Mouse (Mus musculus) kidney, postnatal 10 days (tissue): ENCODE measurements around the gene Amacr.
"Not testable (repeated sequence)": the region's sequence is repeated elsewhere in the genome, so short reads cannot be mapped to it uniquely, and the experiment has no call there.

ENCODE experiments used
- DNase-seq: peaks from one replicate; pipeline ENCODE4 v3.0.0; 2021; ENCODE audit warnings: mixed read lengths

Gene Amacr

GRCm38 (mm10) chr15:10981377-10982063 is at the start of gene Amacr:
Gene Amacr (plus strand): TSS chr15:10981756.
- peak; percentile 95 for DNase-seq

GRCm38 (mm10) chr15:10933930-10934329 is 47.6 kb upstream of the Amacr start:
- DNase-seq = no peak

- peak; percentile 72 for DNase-seq
Measured at GRCm38 (mm10) chr15:10940148-10941108, 41.1 kb upstream of the Amacr start.

GRCm38 (mm10) chr15:10941901-10942300 is 39.7 kb upstream of the Amacr start:
- no peak for DNase-seq

GRCm38 (mm10) chr15:10947852-10948251 is 33.7 kb upstream of the Amacr start:
- no peak for DNase-seq

GRCm38 (mm10) chr15:10951951-10952759 is 29.4 kb upstream of the Amacr start, which contains the start of gene C1qtnf3:
Gene C1qtnf3 (plus strand): TSS chr15:10952332.
- peak; percentile 65 for DNase-seq

GRCm38 (mm10) chr15:10952760-10953305 is 28.7 kb upstream of the Amacr start:
- DNase-seq = peak; percentile 53

GRCm38 (mm10) chr15:10953465-10953864 is 28.1 kb upstream of the Amacr start:
- DNase-seq = no peak

GRCm38 (mm10) chr15:10954381-10955016 is 27.1 kb upstream of the Amacr start:
- no peak for DNase-seq

GRCm38 (mm10) chr15:10955156-10955555 is 26.4 kb upstream of the Amacr start:
- peak; percentile 58 for DNase-seq

GRCm38 (mm10) chr15:10956706-10957105 is 24.9 kb upstream of the Amacr start:
- DNase-seq = no peak

GRCm38 (mm10) chr15:10959277-10960026 is 22.1 kb upstream of the Amacr start:
- DNase-seq = no peak

- DNase-seq = no peak
Measured at GRCm38 (mm10) chr15:10960267-10960666, 21.3 kb upstream of the Amacr start.

GRCm38 (mm10) chr15:10962601-10963000 is 19.0 kb upstream of the Amacr start:
- no peak for DNase-seq

- DNase-seq = no peak
Measured at GRCm38 (mm10) chr15:10969439-10969838, 12.1 kb upstream of the Amacr start.

- no peak for DNase-seq
Measured at GRCm38 (mm10) chr15:10970777-10971176, 10.8 kb upstream of the Amacr start.

- no peak for DNase-seq
Measured at GRCm38 (mm10) chr15:10977151-10977550, 4.4 kb upstream of the Amacr start.

- DNase-seq = no peak
Measured at GRCm38 (mm10) chr15:10980712-10981111, 844 bp upstream of the Amacr start.

- DNase-seq = no peak
Measured at GRCm38 (mm10) chr15:10982064-10982435, 494 bp downstream of the Amacr start.

GRCm38 (mm10) chr15:10985756-10986155 is 4.2 kb downstream of the Amacr start:
- DNase-seq = peak; percentile 33

GRCm38 (mm10) chr15:10986477-10986876 is 4.9 kb downstream of the Amacr start:
- DNase-seq = not testable (repeated sequence)
